In genomic region chr5:75596211-75596610, GRCm38 (mm10) we compare ENCODE assay signal across 10 mouse cellular contexts. TPM values are rescaled to one million over a fixed set of nuclear protein-coding genes. Genes with fewer than 3 reads are reported as not detected.
DNase-seq lines count a peak whose midpoint lies in the region; ATAC-seq and TF ChIP-seq lines count a peak whose summit lies in the region.
"Had no signal": no experiment of that assay in that cellular context is flagged by ENCODE, and none has a peak within 500 bp of the region (broad histone marks: within the 10 kb centered on the region; RNA-seq: fewer than 3 reads in every experiment).

No protein-coding gene starts in this region.

- H3K4me2 ChIP-seq in heart, postnatal 0 days (ENCODE audit: low read depth, low read length) = no peak overlapping the region
- peak overlapping the region; percentile 42 for H3K4me2 ChIP-seq in limb, embryonic 13.5 days (replicated peaks)
- H3K4me2 ChIP-seq: hindbrain, embryonic 13.5 days; liver, embryonic 13.5 days had no signal

- ATAC-seq in G1E (ENCODE audit: extremely low read depth, insufficient number of reproducible peaks, low FRiP score, poor library complexity, severe bottlenecking) = no peak
- peak; percentile 70 for ATAC-seq in heart, postnatal 0 days (ENCODE audit: insufficient read depth, low read depth)
- ATAC-seq in limb, embryonic 13.5 days (ENCODE audit: low FRiP score, low read depth) = no peak

- intact Hi-C loops in gastrocnemius, postnatal 36 days (cut with DNase I) = no loop called here

- no peaks in the 10 kb centered on the region for H3K9me3 ChIP-seq in G1E (replicated peaks)
- H3K9me3 ChIP-seq in heart, postnatal 0 days (replicated peaks; ENCODE audit: control insufficient read depth, low read length) = no peaks in the 10 kb centered on the region
- no peaks in the 10 kb centered on the region for H3K9me3 ChIP-seq in limb, embryonic 13.5 days
- H3K9me3 ChIP-seq: hindbrain, embryonic 13.5 days; liver, embryonic 13.5 days had no signal

- no peak overlapping the region for H3K9ac ChIP-seq in heart, postnatal 0 days (replicated peaks; ENCODE audit: low read depth, low read length)
- no peak overlapping the region for H3K9ac ChIP-seq in limb, embryonic 13.5 days
- H3K9ac ChIP-seq: hindbrain, embryonic 13.5 days; liver, embryonic 13.5 days had no signal

- peaks cover 93% of the 10 kb centered on the region for H3K4me1 ChIP-seq in G1E (ENCODE audit: insufficient read depth, low read depth, low read length)
- H3K4me1 ChIP-seq in heart, postnatal 0 days (ENCODE audit: control insufficient read depth, insufficient read depth) = peaks cover 11% of the 10 kb centered on the region
- H3K4me1 ChIP-seq in limb, embryonic 13.5 days = peaks cover 42% of the 10 kb centered on the region

- peak; percentile 18 for DNase-seq in adrenal gland, adult 8-10 months
- no peak for DNase-seq in adrenal gland, postnatal 4 days (ENCODE audit: low spot score in 2 of 2)
- no peak for DNase-seq in G1E (ENCODE audit: low spot score)
- peak; percentile 27 for DNase-seq in heart, postnatal 0 days (ENCODE audit: low spot score)
- no peak for DNase-seq in layer of hippocampus, adult 8-10 months (ENCODE audit: low spot score in 2 of 2)
- DNase-seq in urinary bladder, postnatal 10 days (ENCODE audit: low spot score) = no peak
- no peak for DNase-seq in gastrocnemius, postnatal 36 days
- DNase-seq: liver, embryonic 13.5 days had no signal

- 18% methylated on average over 14 of the region's 14 CpGs for WGBS in heart, postnatal 0 days
- WGBS in limb, embryonic 13.5 days = 24% methylated on average over 14 of the region's 14 CpGs

- peak overlapping the region; percentile 12; the same call in 1 of the 2 replicates for H3K27ac ChIP-seq in heart, postnatal 0 days (ENCODE audit: low read depth)
- H3K27ac ChIP-seq in limb, embryonic 13.5 days = no peak overlapping the region
- H3K27ac ChIP-seq: liver, embryonic 13.5 days had no signal

- no peak for TF ChIP-seq EP300 in heart, postnatal 0 days (IDR thresholded peaks at IDR 0.05; ENCODE audit: low read depth)

- TF ChIP-seq CTCF in G1E (IDR thresholded peaks at IDR 0.05; ENCODE audit: low read depth, low read length) = no peak
- no peak for TF ChIP-seq CTCF in heart, postnatal 0 days (IDR thresholded peaks at IDR 0.05; ENCODE audit: low read depth)

- H3K4me3 ChIP-seq in G1E (ENCODE audit: low read depth, low read length) = peak overlapping the region; percentile 65; the same call in 1 of the 2 replicates
- H3K4me3 ChIP-seq in heart, postnatal 0 days (ENCODE audit: low read depth, low read length) = no peak overlapping the region
- no peak overlapping the region for H3K4me3 ChIP-seq in limb, embryonic 13.5 days
- H3K4me3 ChIP-seq: hindbrain, embryonic 13.5 days; liver, embryonic 13.5 days had no signal

- peaks cover 89% of the 10 kb centered on the region for H3K36me3 ChIP-seq in G1E (replicated peaks)
- H3K36me3 ChIP-seq in heart, postnatal 0 days (replicated peaks; ENCODE audit: control insufficient read depth, insufficient read depth, low read length) = no peaks in the 10 kb centered on the region
- no peaks in the 10 kb centered on the region for H3K36me3 ChIP-seq in limb, embryonic 13.5 days
- H3K36me3 ChIP-seq: hindbrain, embryonic 13.5 days; liver, embryonic 13.5 days had no signal

- H3K27me3 ChIP-seq in G1E (ENCODE audit: insufficient read depth, low read length) = no peaks in the 10 kb centered on the region
- no peaks in the 10 kb centered on the region for H3K27me3 ChIP-seq in heart, postnatal 0 days (ENCODE audit: control insufficient read depth, insufficient read depth, low read length)
- H3K27me3 ChIP-seq in limb, embryonic 13.5 days = no peaks in the 10 kb centered on the region; the same call in 1 of the 2 replicates
- H3K27me3 ChIP-seq: hindbrain, embryonic 13.5 days; liver, embryonic 13.5 days had no signal

RNA-seq across cellular contexts. Expression of gene Kit, which starts 21.5 kb away (rescaled TPM):
- total RNA-seq in adrenal gland, adult 8-10 months (2022) = 1 to 10 TPM in 3 of 4 experiments, under 1 TPM in 1; 0.99 to 2.0 (median 1.5) TPM
- 10 to 100 TPM; 25.1 to 28.7 TPM for total RNA-seq in adrenal gland, postnatal 4 days (2021)
- total RNA-seq in G1E (2014; fragmentation: Nextera tagmentation) = 1,075 and 1,098 TPM in 2 replicates
- total RNA-seq in G1E (2017) = 485 and 576 TPM in 2 replicates
- 84.7 and 109 TPM in 2 replicates for polyA plus RNA-seq in G1E (2012)
- 6.7 and 14.9 TPM in 2 replicates for total RNA-seq in heart, postnatal 0 days (2014; rRNA removed; ENCODE audit: low replicate concordance)
- 4.9 and 5.0 TPM in 2 replicates for polyA plus RNA-seq in heart, postnatal 0 days (2015; fragmentation: Nextera tagmentation; extraction: Ambion mirVana)
- polyA plus RNA-seq in limb, embryonic 13.5 days (2015; fragmentation: Nextera tagmentation; extraction: Ambion mirVana) = 11.4 and 11.6 TPM in 2 replicates
- total RNA-seq in layer of hippocampus, adult 8-10 months (2022) = 10 to 100 TPM; 70.5 to 88.4 (median 75.1) TPM
- total RNA-seq in gastrocnemius, postnatal 36 days (2021) = under 1 TPM; 0.72 to 0.74 TPM

Comparison
In these comparisons a context has a peak if more than half of its experiments do, and no peak if none do; other contexts are left out.
1. DNase-seq: peak in adrenal gland, adult 8-10 months (single experiment) and heart, postnatal 0 days (single experiment); none in adrenal gland, postnatal 4 days (0 of 2), G1E (single experiment), layer of hippocampus, adult 8-10 months (0 of 2), urinary bladder, postnatal 10 days (single experiment) and gastrocnemius, postnatal 36 days (0 of 2).
2. RNA of gene Kit, which starts 21.5 kb away (total RNA-seq): 485 to 1,098 TPM in G1E; 70.5 to 88.4 TPM in layer of hippocampus, adult 8-10 months, 25.1 to 28.7 TPM in adrenal gland, postnatal 4 days, 6.7 to 14.9 TPM in heart, postnatal 0 days, 0.99 to 2.0 TPM in adrenal gland, adult 8-10 months and 0.72 to 0.74 TPM in gastrocnemius, postnatal 36 days; every median in the first group is over 4 times any median in the second.